Mouse (Mus musculus) spleen, adult 2 months (tissue): ENCODE results near the gene Pum1. TPM values are rescaled to one million over a fixed set of nuclear protein-coding genes. Genes with fewer than 3 reads are reported as not detected.
A peak's percentile ranks its signal among the peaks of the same experiment; 100 is the strongest.
"Not testable (repeated sequence)": the region's sequence is repeated elsewhere in the genome, so short reads cannot be mapped to it uniquely, and the experiment has no call there.

Experiments
- DNase-seq, 2 experiments: peaks; one replicate each; pipeline versions ENCODE4 v3.0.0 to v3.0.0-alpha.2; 2012 to 2021; ENCODE audit warnings: low spot score in 2 of 2, low read depth in 1 of 2
- H3K27ac ChIP-seq: fragments of 200-500 bp; 2 replicates; pipeline ENCODE4 v1.5.1; 2012; ENCODE audit warnings: low read length, inconsistent platforms; ENCODE audit not compliant: insufficient read depth
- H3K27me3 ChIP-seq: fragments of 200-500 bp; 2 replicates; pipeline ENCODE4 v1.6.1; 2012; ENCODE audit warnings: mild to moderate bottlenecking, moderate library complexity, low read length, inconsistent platforms; ENCODE audit not compliant: control insufficient read depth, insufficient read depth
- H3K36me3 ChIP-seq: fragments of 200-500 bp; 2 replicates; pipeline ENCODE4 v1.6.1; 2012; ENCODE audit warnings: mild to moderate bottlenecking, low read length, inconsistent platforms; ENCODE audit not compliant: control insufficient read depth, insufficient read depth
- H3K4me1 ChIP-seq: fragments of 200-500 bp; 2 replicates; pipeline ENCODE4 v1.6.1; 2011; ENCODE audit warnings: inconsistent platforms; ENCODE audit not compliant: control insufficient read depth, insufficient read depth, insufficient read length
- H3K4me3 ChIP-seq: fragments of 200-500 bp; 2 replicates; pipeline ENCODE4 v1.5.1; 2011; ENCODE audit warnings: mild to moderate bottlenecking, inconsistent platforms; ENCODE audit not compliant: insufficient read depth, insufficient read length; ENCODE audit errors: extremely low read depth
- CTCF ChIP-seq: fragments of 200-500 bp; IDR thresholded peaks from 2 replicates; pipeline ENCODE4 v1.5.1; 2011; ENCODE audit warnings: mild to moderate bottlenecking, inconsistent platforms; ENCODE audit not compliant: insufficient read depth, insufficient read length, insufficient replicate concordance; ENCODE audit errors: extremely low read depth
- POLR2A ChIP-seq: fragments of 200-500 bp; IDR thresholded peaks from 2 replicates; pipeline ENCODE4 v1.6.1; 2011; ENCODE audit warnings: low read depth, low read length, inconsistent platforms
- WGBS: fragments of 180-500 bp; shearing (Covaris S2); methylation state at CpG from one replicate; pipeline ENCODE4 v1.1.7; 2018; 5-methylcytosine and 5-hydroxymethylcytosine counted together
- polyA plus RNA-seq: library from polyadenylated mRNA; depleted of rRNA; stranded (reverse); fragments of >200 nt; gene quantifications from 2 replicates; pipeline ENCODE4 v1.2.3, GENCODE M21; 2012

Gene Pum1
- polyA plus RNA-seq, 1 experiment: 34.9 TPM

- WGBS: 57% methylated on average over 2 of the region's 2 CpGs
- Histone ChIP-seq H3K27me3 (no peaks in the 10 kb centered on the region), H3K4me1 (peaks cover 6% of the 10 kb centered on the region; the same call in 1 of the 2 replicates), H3K36me3 (peaks cover 11% of the 10 kb centered on the region; the same call in 1 of the 2 replicates), H3K27ac (no peak overlapping the region), H3K4me3 (no peak overlapping the region)
- no peak for TF ChIP-seq CTCF
- no peak for TF ChIP-seq POLR2A
- DNase-seq: no peak
Measured at GRCm38 (mm10) chr4:130668541-130668940, 5.4 kb downstream of the Pum1 start.

GRCm38 (mm10) chr4:130668991-130669390 is 5.9 kb downstream of the Pum1 start:
- peak; percentile 26 to 41 for DNase-seq
- Histone ChIP-seq H3K27me3 (no peaks in the 10 kb centered on the region), H3K4me3 (no peak overlapping the region), H3K36me3 (peaks cover 13% of the 10 kb centered on the region; the same call in 1 of the 2 replicates), H3K4me1 (peaks cover 6% of the 10 kb centered on the region; the same call in 1 of the 2 replicates), H3K27ac (peak overlapping the region; percentile 24; the same call in 1 of the 2 replicates)
- 37% methylated on average over 7 of the region's 7 CpGs for WGBS
- TF ChIP-seq CTCF (no peak), POLR2A (no peak)

DNA sequence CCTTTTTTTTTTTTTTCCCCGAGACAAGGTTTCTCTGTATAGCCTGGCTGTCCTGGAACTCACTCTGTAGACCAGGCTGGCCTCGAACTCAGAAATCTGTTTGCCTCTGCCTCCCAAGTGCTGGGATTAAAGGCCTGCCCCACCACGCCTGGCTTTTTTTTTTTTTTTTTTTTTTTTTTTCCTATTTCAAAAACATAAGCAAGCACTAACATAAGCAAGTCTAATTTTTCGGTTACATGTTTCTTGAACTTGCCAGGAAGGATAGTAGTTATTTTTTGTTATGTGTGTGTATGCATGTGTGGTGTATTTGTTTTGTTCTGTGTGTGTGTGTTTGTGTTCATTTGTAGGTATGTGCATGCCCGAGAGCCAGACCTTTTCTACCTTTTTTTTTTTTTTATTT is 6.9 kb downstream of the Pum1 start:
- WGBS: 81% methylated on average over 5 of the region's 5 CpGs
- not testable (repeated sequence) for H3K4me3 ChIP-seq, H3K27ac ChIP-seq, H3K4me1 ChIP-seq, DNase-seq, H3K27me3 ChIP-seq
- H3K36me3 ChIP-seq: peaks cover 14% of the 10 kb centered on the region; the same call in 1 of the 2 replicates

- H3K4me1 ChIP-seq: peaks cover 6% of the 10 kb centered on the region; the same call in 1 of the 2 replicates
- no peak for DNase-seq
- H3K27me3 ChIP-seq: no peaks in the 10 kb centered on the region
- peaks cover 17% of the 10 kb centered on the region for H3K36me3 ChIP-seq
- H3K4me3 ChIP-seq: no peak overlapping the region
- TF ChIP-seq POLR2A: no peak
- no peak for TF ChIP-seq CTCF
- no peak overlapping the region for H3K27ac ChIP-seq
- 83% methylated on average over 4 of the region's 4 CpGs for WGBS
Measured at GRCm38 (mm10) chr4:130671079-130671845, 8.1 kb downstream of the Pum1 start.

DNA sequence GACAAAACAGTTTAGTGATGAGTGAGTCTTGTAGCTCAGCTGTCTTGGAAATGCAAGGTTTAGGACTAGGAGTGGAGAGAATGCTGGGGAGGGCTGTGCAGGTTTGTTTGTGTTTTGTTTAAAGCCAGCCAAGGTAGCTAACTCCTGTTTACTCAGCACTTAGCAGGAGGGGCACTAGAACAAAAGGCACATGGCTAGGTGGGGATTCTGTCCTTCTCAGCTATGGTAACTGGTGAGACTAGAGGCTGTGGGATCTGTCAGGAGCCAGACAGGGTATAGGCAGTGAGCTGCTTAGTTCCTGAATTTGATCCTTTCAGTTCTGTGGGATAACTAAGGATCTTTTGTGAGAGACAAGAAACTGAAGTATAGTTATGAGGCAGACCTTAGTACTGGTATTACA is 9.0 kb downstream of the Pum1 start:
- H3K4me1 ChIP-seq: peaks cover 9% of the 10 kb centered on the region
- no peaks in the 10 kb centered on the region for H3K27me3 ChIP-seq
- peaks cover 17% of the 10 kb centered on the region for H3K36me3 ChIP-seq
- TF ChIP-seq POLR2A (no peak), CTCF (no peak)
- no peak overlapping the region for H3K27ac ChIP-seq
- no peak for DNase-seq
- H3K4me3 ChIP-seq: no peak overlapping the region

DNA sequence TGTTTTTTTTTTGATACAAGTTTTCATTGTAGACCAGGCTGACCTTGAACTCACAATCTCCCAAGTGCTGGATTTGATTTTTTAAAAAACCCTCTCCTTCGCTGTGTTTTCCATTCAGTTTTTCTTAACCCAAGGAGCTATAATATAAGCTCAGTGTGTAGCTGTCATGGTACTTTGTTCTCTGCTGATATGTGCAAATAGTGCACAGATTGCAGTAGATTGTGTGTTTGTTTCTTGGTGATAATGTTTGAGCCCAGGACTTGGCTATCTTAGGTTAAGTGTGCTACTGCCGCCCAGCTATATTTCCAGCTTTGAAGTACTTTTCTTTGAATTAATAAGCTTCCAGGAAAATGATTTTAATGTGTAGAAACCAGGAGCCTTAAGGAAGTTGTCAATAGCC is 13.6 kb downstream of the Pum1 start:
- WGBS: 83% methylated on average over 2 of the region's 2 CpGs

DNA sequence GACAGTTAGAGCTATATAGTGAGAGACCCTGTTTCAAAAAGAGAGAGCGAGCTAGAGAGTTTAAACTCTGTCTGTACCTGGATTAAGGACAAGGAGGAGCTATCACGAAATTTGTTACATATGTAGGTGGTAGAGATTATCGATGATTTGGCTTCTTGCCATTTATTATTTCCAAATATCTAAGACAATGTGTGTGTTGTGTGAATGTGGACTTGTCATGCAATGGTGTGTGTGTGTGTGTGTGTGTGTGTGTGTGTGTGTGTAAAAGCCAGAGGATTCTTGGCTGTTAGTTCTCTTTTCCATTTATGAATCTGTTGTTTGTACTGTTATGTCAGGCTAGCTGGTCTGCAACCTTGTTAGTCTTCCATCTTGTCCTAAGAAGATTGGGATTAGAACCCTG is 15.0 kb downstream of the Pum1 start:
- Histone ChIP-seq H3K4me1 (peaks cover 3% of the 10 kb centered on the region), H3K27ac (no peak overlapping the region), H3K36me3 (peaks cover 12% of the 10 kb centered on the region), H3K4me3 (no peak overlapping the region), H3K27me3 (no peaks in the 10 kb centered on the region)
- TF ChIP-seq CTCF (no peak), POLR2A (no peak)
- DNase-seq: no peak
- WGBS: 96% methylated on average over 3 of the region's 3 CpGs

More for the DNA sequence above, 13.6 kb downstream of the Pum1 start:
- Histone ChIP-seq H3K4me1 (peaks cover 3% of the 10 kb centered on the region), H3K36me3 (peaks cover 13% of the 10 kb centered on the region), H3K27me3 (no peaks in the 10 kb centered on the region), H3K27ac (no peak overlapping the region), H3K4me3 (no peak overlapping the region)
- no peak for TF ChIP-seq CTCF
- DNase-seq: no peak

DNA sequence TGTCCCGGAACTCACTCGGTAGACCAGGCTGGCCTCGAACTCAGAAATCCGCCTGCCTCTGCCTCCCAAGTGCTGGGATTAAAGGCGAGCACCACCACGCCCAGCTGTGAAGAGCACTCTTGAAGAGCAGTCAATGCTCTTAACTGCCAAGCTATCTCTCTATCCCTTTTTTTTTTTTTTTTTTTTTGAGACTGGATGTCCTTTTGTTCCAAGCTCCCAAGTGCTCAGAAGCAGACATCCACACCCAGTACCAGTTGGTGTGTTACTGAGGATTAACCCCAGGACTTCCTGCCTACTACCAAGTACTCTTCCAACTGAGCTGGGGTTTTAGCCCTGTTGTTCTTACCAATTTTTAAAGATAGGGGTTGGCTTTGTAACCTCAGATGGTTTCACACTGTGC is 17.6 kb downstream of the Pum1 start:
- Histone ChIP-seq H3K4me3 (no peak overlapping the region), H3K4me1 (peaks cover 3% of the 10 kb centered on the region), H3K27me3 (no peaks in the 10 kb centered on the region), H3K36me3 (peaks cover 9% of the 10 kb centered on the region; the same call in 1 of the 2 replicates), H3K27ac (no peak overlapping the region)
- DNase-seq: no peak
- 96% methylated on average over 6 of the region's 6 CpGs for WGBS
- TF ChIP-seq CTCF: no peak
- TF ChIP-seq POLR2A: no peak

DNA sequence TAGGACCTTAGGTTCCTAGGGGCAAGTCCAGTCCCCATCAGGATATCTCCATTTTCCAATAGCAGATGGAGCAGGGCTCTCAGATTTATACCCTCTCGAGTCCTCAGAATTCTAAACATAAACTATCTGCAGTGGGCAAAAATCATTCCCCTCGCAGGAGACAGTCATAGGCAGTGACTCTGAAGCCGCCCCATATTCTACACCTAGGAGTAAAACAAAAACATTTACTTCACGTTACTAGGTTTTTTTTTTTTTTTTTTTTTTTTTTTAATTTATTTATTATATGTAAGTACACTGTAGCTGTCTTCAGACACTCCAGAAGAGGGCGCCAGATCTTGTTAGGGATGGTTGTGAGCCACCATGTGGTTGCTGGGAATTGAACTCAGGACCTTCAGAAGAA is 19.9 kb downstream of the Pum1 start:
- H3K36me3 ChIP-seq: peaks cover 11% of the 10 kb centered on the region; the same call in 1 of the 2 replicates
- not testable (repeated sequence) for H3K4me3 ChIP-seq, H3K27ac ChIP-seq, H3K27me3 ChIP-seq, DNase-seq, H3K4me1 ChIP-seq
- 84% methylated on average over 5 of the region's 5 CpGs for WGBS
